Mouse (Mus musculus) retina, adult 2 months (tissue): ENCODE data around the gene Ppp4r3a.
"Not testable (repeated sequence)": the region's sequence is repeated elsewhere in the genome, so short reads cannot be mapped to it uniquely, and the experiment has no call there.

Experiments used
- DNase-seq: peaks from one replicate; pipeline ENCODE4 v3.0.0-alpha.2; 2012; ENCODE audit warnings: low read depth, low spot score

The Ppp4r3a gene

GRCm38 (mm10) chr12:101028954-101029731 lies 54.4 kb downstream of the Ppp4r3a start, which contains the start of gene Ccdc88c:
Gene Ccdc88c (minus strand): TSS chr12:101029056.
- DNase-seq, result peak; percentile 57

GRCm38 (mm10) chr12:101028247-101028953 lies 55.1 kb downstream of the Ppp4r3a start:
- DNase-seq, result no peak

- DNase-seq, result no peak
Measured at GRCm38 (mm10) chr12:101027451-101028246, 55.9 kb downstream of the Ppp4r3a start.

GRCm38 (mm10) chr12:101026946-101027345 lies 56.6 kb downstream of the Ppp4r3a start:
- DNase-seq, result no peak

- no peak for DNase-seq
Measured at GRCm38 (mm10) chr12:101026518-101026917, 57.0 kb downstream of the Ppp4r3a start.

GRCm38 (mm10) chr12:101026025-101026424 lies 57.5 kb downstream of the Ppp4r3a start:
- no peak for DNase-seq

GRCm38 (mm10) chr12:101025379-101025778 lies 58.1 kb downstream of the Ppp4r3a start:
- no peak for DNase-seq

GRCm38 (mm10) chr12:101024824-101025223 lies 58.7 kb downstream of the Ppp4r3a start:
- DNase-seq, result no peak

- no peak for DNase-seq
Measured at GRCm38 (mm10) chr12:101023143-101023542, 60.4 kb downstream of the Ppp4r3a start.

- DNase-seq, result no peak
Measured at GRCm38 (mm10) chr12:101022353-101022752, 61.1 kb downstream of the Ppp4r3a start.

GRCm38 (mm10) chr12:101021484-101022226 lies 61.8 kb downstream of the Ppp4r3a start:
- no peak for DNase-seq

- DNase-seq, result no peak
Measured at GRCm38 (mm10) chr12:101020210-101021015, 63.1 kb downstream of the Ppp4r3a start.

GRCm38 (mm10) chr12:101019443-101019842 lies 64.1 kb downstream of the Ppp4r3a start:
- no peak for DNase-seq

GRCm38 (mm10) chr12:101019031-101019430 lies 64.5 kb downstream of the Ppp4r3a start:
- no peak for DNase-seq

GRCm38 (mm10) chr12:101017971-101018371 lies 65.5 kb downstream of the Ppp4r3a start:
- no peak for DNase-seq

GRCm38 (mm10) chr12:101016412-101016928 lies 67.0 kb downstream of the Ppp4r3a start:
- no peak for DNase-seq

- no peak for DNase-seq
Measured at GRCm38 (mm10) chr12:101015926-101016325, 67.6 kb downstream of the Ppp4r3a start.

- DNase-seq, result no peak
Measured at GRCm38 (mm10) chr12:101015165-101015560, 68.3 kb downstream of the Ppp4r3a start.

GRCm38 (mm10) chr12:101014549-101015164 lies 68.8 kb downstream of the Ppp4r3a start:
- no peak for DNase-seq

- DNase-seq, result not testable (repeated sequence)
Measured at GRCm38 (mm10) chr12:101013668-101014067, 69.8 kb downstream of the Ppp4r3a start.
